Mouse (Mus musculus) bone marrow macrophage, adult 2 months (primary cell): ENCODE measurements around the gene Gpr137.

Experiments
- CTCF ChIP-seq: IDR thresholded peaks from 2 replicates; pipeline ENCODE4 v1.5.1; 2012; ENCODE audit warnings: low read depth, mild to moderate bottlenecking, low read length, moderate library complexity
- POLR2A ChIP-seq: IDR thresholded peaks from 2 replicates; pipeline ENCODE4 v1.6.1; 2012; ENCODE audit warnings: mild to moderate bottlenecking, low read depth, low read length, borderline replicate concordance

DNA sequence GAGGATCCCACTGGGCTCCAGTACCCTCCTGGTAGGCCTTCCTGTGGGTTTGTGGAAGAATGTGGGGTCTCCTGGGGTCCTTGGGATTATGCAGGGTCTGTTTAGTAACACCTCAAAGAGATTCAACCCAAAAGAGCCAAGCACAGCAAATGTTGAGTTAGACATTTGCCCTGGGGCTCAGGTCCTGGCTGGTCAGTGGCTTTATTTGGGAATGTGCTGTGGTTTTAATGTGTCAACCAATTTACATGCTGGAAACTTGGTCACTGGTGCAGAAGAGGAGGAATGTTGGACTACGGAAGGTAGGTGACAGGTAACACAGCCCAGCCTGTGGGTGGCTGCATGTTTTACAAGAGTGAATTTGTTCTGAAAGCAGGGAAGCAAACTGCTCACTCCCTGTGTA is 39.2 kb downstream of the Gpr137 start:
- TF ChIP-seq CTCF, result no peak
- no peak for TF ChIP-seq POLR2A
